Mouse (Mus musculus) C2C12 (cell line): Measurements from ENCODE around the gene Fnbp1.

ENCODE experiments used
- CTCF ChIP-seq: IDR thresholded peaks from one replicate; pipeline ENCODE4 v1.5.1; 2011; ENCODE audit not compliant: control insufficient read depth, insufficient read depth, insufficient read length
- MAX ChIP-seq: IDR thresholded peaks from one replicate; pipeline ENCODE4 v1.6.1; 2011; ENCODE audit warnings: mild to moderate bottlenecking, control low read depth
- MYOG ChIP-seq: IDR thresholded peaks from one replicate; pipeline ENCODE4 v1.6.1; 2011; ENCODE audit not compliant: control insufficient read depth, insufficient read length; ENCODE audit errors: extremely low read depth
- USF1 ChIP-seq: IDR thresholded peaks from one replicate; pipeline ENCODE4 v1.6.1; 2011; ENCODE audit warnings: low read depth, mild to moderate bottlenecking, control low read depth, moderate library complexity

GRCm38 (mm10) chr2:31066019-31066789 lies 75.6 kb downstream of the Fnbp1 start:
- TF ChIP-seq USF1 (no peak), CTCF (no peak), MAX (no peak), MYOG (no peak)
